Mouse (Mus musculus) left cerebral cortex, adult 9 months (tissue): ENCODE results near the gene Fastkd1.
"Not testable (repeated sequence)": the region's sequence is repeated elsewhere in the genome, so short reads cannot be mapped to it uniquely, and the experiment has no call there.

Source experiments
- DNase-seq, 2 experiments: peaks; one replicate each; pipeline ENCODE4 v3.0.0; 2022; ENCODE audit warnings: low spot score in 2 of 2

The Fastkd1 gene

DNA sequence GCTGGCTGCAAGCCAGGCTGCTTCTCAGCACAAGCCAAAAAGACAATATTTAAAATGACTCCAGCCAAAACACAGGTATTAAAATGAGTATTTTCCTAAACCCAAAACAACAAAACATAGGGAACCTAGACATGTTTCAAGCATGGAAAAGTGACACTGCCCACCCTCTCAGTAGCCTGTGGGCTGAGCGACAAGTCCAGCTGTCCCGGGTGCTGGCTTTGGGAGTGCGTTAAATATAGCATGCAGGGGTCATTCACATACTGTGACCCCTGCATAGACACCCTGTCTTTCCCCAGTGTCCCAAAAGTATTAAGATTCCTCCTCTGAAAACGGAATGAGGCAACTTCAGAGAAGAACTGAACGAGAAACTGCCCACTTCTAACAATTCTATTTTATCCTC, 39.6 kb downstream of the Fastkd1 start:
- DNase-seq, result no peak

DNA sequence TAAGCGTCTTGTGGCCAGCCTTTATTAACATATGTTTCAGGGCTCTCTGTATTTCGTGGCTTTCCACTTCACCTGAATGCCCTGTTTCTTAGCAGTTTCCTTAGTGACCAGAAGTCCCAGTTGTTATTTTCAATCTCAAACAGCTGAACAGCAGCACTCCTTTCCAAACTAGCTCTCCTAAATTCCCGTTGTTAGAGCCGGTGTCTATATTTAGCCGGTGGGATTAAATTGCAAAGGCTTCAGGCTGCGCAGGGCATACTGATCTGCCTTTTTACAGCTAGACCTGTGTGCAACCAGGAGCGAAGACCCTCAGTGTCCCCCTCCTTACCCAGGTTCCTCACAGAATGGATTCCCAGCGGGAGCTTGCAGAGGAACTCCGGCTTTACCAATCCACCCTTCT, 43.5 kb downstream of the Fastkd1 start, which contains the start of gene Klhl41:
Klhl41 (plus strand) TSS at position 268 of the 400 bp plus-strand sequence.
- no peak for DNase-seq

DNA sequence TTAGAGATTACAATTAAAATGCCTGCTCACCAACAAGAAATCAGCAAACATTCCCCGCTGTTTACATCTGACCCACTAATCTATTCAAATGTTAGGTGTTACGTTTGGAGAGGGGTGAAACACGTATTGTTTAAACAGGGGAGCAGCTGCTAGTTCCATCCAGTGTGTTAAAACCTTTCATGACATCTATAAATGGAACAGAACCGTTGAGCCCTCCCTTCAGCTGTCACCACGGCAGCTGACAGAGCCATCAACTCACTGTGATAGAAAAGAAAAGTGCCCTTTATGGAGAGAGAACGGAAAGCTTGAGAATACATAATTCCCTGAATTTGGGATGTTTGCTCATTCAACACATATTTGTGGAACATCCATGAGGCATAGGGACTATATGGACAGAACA, 44.9 kb downstream of the Fastkd1 start:
- DNase-seq, result no peak

DNA sequence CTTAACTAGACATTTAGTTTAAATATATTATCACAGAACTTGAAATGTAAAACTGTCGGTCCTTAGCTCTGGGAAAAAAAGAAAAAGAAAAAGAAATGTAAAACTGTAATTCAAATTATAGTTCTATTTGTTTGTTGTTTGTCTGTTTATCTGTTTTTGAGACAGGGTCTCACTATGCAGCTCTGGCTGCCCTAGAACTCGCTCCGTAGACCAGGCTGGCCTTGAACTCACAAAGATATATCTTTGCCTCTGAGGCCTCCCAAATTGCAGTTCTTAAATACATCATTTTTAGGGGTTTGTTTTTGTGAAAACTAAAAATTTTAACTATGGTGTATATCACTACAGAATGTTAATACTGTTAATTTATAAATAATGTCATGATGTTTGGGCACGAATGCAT, 45.7 kb downstream of the Fastkd1 start:
- DNase-seq, result no peak

DNA sequence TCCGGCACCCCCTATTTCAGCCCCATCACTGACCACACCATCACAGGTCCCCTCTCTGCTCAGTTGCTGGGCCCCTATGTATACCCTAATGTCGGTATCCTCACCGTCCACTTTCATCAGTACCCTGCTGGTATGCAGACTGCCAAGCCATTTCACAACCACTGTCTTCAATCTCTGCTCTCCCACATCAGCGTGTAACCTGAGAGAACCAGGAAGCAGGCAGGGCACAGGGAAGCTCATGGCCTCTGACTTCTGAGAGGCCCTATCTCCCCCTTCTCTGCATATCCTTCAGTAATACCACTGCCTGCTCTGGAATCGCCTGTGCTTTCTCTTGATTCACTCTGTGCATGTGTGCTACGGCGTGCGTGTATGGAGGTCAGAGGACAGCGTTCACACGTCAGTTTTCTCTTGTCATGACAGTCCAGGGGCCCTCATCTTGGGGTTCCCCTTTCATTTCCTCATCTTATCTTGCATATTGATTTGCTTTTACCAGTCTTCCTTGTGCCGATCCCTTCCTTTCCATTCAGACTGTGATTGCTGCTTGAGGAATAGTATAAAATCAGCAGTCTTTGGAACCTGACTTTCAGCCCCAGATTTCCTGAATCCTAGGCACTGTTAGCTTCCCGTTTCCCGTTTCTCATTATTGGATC, 49.4 kb downstream of the Fastkd1 start:
- no peak for DNase-seq

DNA sequence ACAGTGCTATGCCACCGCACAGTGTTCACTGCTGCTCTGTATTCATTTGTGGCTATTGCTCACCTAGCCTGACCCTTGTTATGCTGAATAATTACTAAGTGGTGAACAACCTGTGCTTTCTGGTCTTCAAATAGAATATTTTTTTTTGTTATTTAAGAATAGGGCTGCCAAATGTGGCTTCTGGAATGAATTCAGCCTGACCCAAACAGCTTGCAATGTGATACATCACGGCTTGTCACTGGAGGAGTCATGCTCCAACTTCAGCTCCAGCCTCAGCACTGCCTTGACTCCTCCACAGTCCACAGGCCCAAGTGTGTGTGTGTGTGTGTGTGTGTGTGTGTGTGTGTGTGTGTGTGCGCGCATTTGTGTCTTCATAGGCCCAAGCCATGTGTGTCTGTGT, 54.0 kb downstream of the Fastkd1 start:
- no peak for DNase-seq

DNA sequence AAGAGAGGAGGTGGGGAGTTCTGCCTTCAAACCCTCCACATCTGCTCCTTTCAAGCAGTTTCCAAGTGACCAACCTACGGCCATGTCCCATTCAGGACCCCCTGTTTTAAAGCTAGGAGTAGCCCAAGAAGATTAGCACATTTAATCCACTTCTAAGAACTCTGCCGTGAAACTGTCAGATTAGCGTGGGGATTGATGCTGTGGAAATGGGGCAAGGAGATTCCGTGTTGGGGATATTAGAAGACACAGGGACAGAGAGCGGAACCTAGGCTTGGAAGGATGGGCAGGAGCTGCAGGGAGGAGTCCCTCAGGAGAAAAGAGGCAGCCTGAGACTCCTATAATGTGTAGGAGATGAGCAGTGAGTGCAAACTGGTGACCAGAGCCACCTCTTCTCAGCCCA, 63.6 kb downstream of the Fastkd1 start:
- no peak for DNase-seq

DNA sequence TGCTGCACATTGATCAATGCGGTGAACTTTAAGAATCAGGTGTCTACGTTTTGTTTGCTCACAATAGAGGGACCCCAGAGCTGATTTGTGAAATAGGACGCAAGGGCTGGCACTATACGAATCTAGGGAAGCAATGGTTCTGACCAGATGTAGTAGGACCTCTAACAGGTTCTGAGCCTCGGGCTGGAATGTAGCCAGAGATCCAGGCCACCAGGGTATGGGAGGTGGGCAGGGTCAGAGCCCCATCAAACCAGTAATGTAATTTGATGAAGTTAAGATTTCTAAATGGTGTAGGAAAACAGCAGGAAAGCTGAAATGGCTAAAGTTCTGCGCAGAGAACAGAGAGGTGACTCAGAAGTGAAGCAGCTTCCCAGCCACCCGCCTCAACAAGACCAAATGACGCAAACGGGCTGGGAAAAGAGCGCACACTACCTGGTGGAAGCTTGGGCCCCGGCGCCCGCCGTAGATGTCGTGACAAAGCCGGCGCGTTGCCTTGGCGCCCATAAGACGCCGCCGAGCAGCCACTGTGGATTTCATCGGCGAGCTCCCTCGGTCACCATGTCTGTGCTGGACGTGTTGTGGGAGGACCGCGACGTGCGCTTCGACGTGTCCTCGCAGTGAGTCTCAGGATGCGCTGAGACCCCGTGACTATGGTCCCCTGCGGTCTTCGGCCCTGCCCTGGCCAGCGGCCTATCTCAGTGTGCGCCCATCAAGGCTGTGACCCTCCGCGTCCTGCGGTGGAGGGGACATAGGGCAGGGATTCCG, 66.4 kb downstream of the Fastkd1 start, which contains the start of gene Bbs5:
Bbs5 (plus strand) TSS at position 446 of the 765 bp plus-strand sequence.
- DNase-seq, result peak; percentile 85 to 95

DNA sequence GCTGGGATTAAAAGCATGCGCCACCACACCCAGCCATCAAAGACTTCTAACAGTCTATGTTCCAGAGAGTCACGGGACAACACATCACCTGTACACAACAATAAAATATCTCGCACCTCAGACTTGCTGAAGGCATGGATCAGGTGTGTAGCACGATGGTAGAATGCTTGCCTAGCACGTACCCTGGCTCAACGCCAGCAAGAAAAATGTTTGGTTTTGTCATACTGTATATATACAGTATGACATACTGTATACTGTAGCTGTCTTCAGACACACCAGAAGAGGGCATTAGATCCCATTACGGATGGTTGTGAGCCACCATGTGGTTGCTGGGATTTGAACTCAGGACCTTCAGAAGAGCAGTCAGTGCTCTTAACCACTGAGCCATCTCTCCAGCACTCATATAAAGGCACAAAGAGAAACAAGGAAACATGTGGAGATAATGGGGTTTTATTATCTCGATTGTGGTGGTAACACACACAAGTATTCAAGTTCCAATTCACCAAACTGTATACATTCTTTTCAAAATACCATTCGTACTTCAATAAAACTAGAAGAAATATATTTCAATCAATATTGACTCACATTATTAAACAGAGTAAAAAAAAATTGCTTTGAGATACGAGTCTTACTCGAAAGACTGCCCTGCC, 68.2 kb downstream of the Fastkd1 start:
- DNase-seq, result no peak

DNA sequence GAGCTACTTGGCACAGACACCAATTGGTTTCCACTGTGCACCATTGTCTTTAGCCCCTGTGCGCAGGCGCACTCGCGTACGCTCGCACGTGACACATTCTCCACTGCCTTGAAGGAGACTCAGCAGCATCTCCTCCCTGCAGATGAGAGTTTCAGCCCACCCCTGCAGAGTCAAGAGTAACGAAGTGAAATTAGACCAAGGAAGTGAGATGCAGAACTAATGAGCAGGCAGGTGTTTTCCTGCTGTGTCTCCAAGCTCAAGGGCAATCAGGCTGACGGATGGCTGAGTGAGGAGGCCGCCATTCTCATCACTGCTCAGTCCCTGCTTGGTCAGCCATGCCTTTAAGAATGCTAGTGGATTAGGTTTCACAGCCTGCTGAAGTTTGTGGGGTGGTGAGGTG, 73.2 kb downstream of the Fastkd1 start:
- no peak for DNase-seq

DNA sequence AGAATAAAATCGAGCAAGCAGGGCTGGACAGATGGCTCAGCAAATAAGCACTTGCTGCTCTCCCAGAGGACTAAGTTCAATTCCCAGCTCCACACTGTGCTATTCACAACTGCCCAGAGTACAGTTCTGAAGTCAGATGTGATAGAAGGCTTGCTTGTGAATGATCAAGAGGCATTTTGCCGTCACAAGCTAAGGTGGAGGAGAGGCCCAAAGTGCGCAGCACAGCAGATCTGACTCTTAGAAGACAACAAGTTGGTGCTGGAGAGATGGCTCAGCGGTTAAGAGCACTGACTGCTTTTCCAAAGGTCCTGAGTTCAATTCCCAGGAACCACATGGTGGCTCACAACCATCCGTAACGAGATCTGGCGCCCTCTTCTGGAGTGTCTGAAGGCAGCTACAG, 75.3 kb downstream of the Fastkd1 start:
- DNase-seq, result not testable (repeated sequence)
